Mouse (Mus musculus): ENCODE results near the gene Cnmd. TPM values are rescaled to one million over a fixed set of nuclear protein-coding genes. Genes with fewer than 3 reads are reported as not detected.

Cnmd gene
- total and polyA plus RNA-seq, 3 experiments = not detected

Other genes with a start within 250 kb of the Cnmd start
- gene Kbtbd7, start 235.7 kb downstream of the Cnmd start, total RNA-seq (2012; rRNA removed) = 2.6 and 3.8 TPM in 2 replicates
- gene Kbtbd7, start 235.7 kb downstream of the Cnmd start, polyA plus RNA-seq (2012; ENCODE audit: insufficient read depth in 1 of 2, insufficient read length in 2 of 2, low read depth in 1 of 2, low replicate concordance in 2 of 2, missing spikeins in 1 of 2) = 1 to 10 TPM in 1 of 2 experiments, not detected in 1; 2.7 TPM
- gene Kbtbd6, start 210.3 kb downstream of the Cnmd start, total RNA-seq (2012; rRNA removed) = 0.07 and 0.12 TPM in 2 replicates
- not detected for gene Kbtbd6, start 210.3 kb downstream of the Cnmd start, polyA plus RNA-seq (2012; ENCODE audit: insufficient read depth in 1 of 2, insufficient read length in 2 of 2, low read depth in 1 of 2, low replicate concordance in 2 of 2, missing spikeins in 1 of 2)
- gene Elf1, start 181.0 kb downstream of the Cnmd start, total RNA-seq (2012; rRNA removed) = 21.5 and 27.3 TPM in 2 replicates
- 10 to 100 TPM; 24.2 to 43.1 TPM for gene Elf1, start 181.0 kb downstream of the Cnmd start, polyA plus RNA-seq (2012; ENCODE audit: insufficient read depth in 1 of 2, insufficient read length in 2 of 2, low read depth in 1 of 2, low replicate concordance in 2 of 2, missing spikeins in 1 of 2)
- gene Wbp4, start 180.7 kb downstream of the Cnmd start, total RNA-seq (2012; rRNA removed) = 14.5 and 15.9 TPM in 2 replicates
- gene Wbp4, start 180.7 kb downstream of the Cnmd start, polyA plus RNA-seq (2012; ENCODE audit: insufficient read depth in 1 of 2, insufficient read length in 2 of 2, low read depth in 1 of 2, low replicate concordance in 2 of 2, missing spikeins in 1 of 2) = 10 to 100 TPM; 22.1 to 87.6 TPM
- 175 and 182 TPM in 2 replicates for gene Sugt1, start 74.5 kb downstream of the Cnmd start, total RNA-seq (2012; rRNA removed)
- gene Sugt1, start 74.5 kb downstream of the Cnmd start, polyA plus RNA-seq (2012; ENCODE audit: insufficient read depth in 1 of 2, insufficient read length in 2 of 2, low read depth in 1 of 2, low replicate concordance in 2 of 2, missing spikeins in 1 of 2) = 100 to 1,000 TPM; 135 to 616 TPM
- not detected in 2 replicates for gene Pcdh8, start 109.1 kb upstream of the Cnmd start, total RNA-seq (2012; rRNA removed)
- not detected for gene Pcdh8, start 109.1 kb upstream of the Cnmd start, polyA plus RNA-seq (2012; ENCODE audit: insufficient read depth in 1 of 2, insufficient read length in 2 of 2, low read depth in 1 of 2, low replicate concordance in 2 of 2, missing spikeins in 1 of 2)